Mouse (Mus musculus) ovary, postnatal 36 days (tissue): ENCODE results near the gene Slc39a2.
A peak's percentile ranks its signal among the peaks of the same experiment; 100 is the strongest.
"Not testable (repeated sequence)": the region's sequence is repeated elsewhere in the genome, so short reads cannot be mapped to it uniquely, and the experiment has no call there.

Source experiments
- DNase-seq: peaks from one replicate; pipeline ENCODE4 v3.0.0; 2022; ENCODE audit warnings: low spot score, mixed read lengths

Gene Slc39a2

DNA sequence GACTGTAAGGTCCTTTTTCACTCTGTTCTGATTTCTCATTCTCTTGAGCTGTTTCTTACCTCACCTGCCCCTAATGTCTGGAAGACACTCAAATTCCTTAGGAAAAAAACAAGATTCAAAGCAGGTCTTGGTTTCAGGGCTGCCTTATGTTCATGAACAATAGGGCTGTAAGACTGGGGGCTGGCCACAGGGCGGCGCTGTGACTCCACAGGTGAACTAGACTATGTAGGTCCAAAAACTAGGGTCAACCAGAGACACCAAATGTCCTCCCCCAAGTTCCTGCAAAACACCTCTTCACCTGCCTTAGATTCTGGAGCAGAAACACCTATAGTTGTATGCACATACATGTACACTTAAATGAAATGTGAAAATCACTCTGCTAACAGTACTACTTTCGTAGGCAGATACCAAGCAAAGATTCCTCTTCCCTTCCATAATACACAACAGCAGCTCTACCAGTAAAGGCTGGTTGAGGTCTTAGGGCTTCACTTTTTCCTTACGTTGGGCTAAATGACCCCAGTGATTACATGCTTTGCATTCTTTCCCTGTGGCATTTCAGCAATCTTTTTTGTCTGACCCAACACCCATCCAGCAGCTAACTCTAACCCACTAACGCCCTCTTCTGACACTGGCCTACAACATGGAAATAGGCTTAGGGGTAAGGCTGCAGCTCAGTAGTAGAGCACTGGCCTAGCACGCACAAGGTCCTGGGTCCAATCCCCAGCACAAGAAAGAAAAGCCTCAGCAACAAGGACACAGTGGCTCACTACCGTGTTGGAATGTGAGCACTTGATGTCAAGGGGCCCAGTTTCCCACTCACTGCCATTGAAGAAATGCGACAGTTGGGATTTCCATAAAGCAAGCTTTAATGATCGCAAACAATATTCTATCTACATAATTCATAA, 10.4 kb downstream of the Slc39a2 start:
- peak; percentile 77 for DNase-seq

DNA sequence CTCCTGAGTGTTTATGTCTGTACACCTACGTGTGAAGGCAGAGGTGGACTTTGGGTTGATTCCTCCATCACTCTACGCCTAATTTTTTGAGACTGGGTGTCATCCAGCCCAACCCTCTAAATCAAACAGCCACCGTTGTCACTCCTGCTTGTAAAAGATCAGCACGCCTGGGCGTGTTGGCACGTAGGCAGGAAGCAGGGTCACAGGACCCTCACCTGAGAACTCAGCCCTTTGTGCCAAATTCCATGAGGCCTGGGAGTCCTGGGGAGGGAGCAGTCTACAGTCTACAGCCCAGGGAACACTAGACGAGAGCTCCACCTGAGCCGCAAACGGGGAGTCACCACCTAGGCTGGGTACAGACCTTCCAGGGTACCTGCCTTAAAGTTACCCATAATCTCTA, 11.1 kb downstream of the Slc39a2 start:
- DNase-seq = no peak

DNA sequence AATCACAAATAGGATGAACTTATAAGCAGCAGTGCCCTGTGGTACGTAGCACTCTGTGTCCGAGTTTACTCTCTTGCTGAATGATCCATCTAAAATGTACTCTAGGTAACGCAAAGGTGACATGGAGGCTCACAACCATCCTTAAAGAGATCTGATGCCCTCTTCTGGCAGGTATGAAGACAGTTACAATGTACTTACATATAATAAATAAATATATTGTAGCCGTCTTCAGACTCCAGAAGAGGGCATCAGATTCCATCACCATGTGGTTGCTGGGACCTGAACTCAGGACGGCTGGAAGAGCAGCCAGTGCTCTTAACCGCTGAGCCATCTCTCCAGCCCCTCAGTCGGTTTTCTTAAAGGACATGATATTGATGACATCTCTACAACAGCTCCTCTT, 12.0 kb downstream of the Slc39a2 start:
- no peak for DNase-seq

DNA sequence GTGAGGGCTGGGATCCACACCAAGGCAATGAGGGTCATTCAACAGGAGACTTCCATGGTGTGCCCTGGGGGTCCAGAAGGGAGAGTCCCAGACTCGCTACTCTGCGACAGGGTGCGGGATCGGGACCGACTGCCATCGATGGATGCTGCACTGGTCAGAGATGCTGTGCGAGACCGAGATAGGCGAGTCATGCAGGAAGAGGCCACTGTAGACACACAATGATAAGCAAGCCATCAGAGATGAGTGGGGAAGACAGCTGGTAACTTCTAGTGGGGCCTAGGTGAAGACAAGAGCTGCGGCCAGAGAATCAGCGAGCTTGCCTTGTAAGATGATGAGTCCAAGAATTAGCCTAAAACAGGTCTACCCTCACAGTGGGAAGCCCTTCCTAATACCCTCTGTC, 13.4 kb downstream of the Slc39a2 start:
- no peak for DNase-seq

DNA sequence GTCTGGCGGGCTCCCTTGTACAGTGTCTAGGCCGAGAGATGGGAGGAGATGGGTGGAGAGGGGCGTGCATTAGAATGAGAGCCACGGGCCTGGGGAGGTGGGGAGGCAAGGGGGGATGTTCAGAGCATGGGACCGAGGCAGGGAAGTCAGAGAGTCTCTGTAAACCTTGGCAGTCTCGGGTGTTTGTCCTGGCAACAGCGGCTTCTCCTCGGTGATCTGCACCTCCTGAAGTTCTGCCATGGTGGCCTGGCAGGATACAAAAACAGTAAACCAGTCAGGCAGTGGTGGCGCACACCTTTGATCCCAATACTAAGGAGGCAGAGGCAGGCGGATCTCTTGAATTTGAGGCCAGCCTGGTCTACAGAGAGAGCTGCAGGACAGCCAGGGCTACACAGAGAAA, 18.6 kb downstream of the Slc39a2 start:
- no peak for DNase-seq

DNA sequence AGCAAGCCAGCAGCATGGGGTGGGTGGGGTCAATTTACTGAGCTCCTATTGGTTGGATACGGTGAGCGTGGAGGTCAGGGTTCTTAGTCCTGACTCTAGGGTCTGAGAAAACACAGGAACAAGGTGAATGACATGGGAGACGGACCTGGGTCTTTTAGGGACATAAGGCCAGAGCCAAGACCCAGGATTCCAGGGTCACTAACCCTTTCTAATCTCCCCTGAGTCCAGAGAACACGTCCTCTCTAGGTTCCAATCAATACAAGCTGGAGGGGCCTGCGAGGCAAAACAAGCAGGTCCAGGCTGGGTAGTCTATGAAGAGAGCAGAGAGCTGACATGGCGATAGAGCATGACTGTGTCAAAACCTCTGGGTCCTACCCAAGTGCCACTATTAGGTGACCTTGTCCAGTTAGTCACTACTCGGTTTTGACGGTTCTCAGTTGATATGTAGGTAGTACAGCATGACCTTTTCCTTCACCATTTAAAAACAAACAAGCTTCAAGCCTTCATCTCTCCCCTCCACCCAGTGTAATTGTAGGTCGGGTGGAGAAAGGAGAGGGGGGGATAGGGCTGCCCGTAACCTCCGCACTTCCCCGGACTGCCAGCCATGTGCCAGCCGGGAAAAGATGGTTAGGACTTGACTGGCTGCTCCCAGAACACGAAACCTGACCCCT, 19.8 kb downstream of the Slc39a2 start:
- no peak for DNase-seq

DNA sequence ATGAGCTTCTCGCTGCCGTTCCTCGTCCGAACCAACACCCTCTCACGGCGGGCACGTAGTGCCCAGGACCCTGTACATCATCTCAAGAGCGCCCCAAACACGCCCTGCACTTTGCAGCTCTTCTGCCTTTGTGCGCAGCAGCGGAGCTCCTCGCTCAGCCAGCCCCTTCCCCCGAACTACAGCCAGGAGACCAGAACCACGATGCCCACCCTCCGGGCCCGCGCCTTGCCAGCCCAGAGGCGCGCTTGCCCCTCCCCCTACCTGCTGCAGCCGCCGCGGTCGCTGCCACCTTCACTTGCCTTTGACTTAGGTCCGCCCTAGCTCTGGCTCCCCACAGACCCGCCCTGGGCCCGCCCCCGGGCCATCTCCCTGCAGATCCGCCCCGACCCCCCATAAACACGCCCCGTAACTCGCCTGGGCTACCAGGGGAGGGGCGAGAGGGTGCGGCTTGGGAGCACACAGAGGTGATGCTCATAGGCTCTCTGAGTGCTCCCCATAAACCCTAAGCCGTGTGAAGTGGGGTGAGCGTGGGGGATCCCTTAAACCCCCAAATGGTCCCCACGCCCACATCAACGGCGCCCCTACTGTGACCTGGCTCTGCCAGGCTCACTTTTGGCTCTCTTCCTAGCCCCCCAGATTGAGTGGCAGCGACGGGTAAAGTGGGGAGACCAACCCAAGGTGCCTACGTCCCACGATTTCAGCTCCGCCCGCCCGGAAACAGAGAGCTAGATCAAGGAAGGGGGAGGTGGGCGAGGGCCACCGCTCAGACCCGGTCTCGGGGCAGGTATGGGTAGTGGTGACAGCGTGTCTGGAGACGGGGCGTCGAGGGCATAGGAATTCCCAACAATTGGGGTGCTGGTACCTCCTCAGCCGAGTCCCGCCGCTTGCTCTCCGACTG, 20.6 kb downstream of the Slc39a2 start:
- peak; percentile 85 for DNase-seq

DNA sequence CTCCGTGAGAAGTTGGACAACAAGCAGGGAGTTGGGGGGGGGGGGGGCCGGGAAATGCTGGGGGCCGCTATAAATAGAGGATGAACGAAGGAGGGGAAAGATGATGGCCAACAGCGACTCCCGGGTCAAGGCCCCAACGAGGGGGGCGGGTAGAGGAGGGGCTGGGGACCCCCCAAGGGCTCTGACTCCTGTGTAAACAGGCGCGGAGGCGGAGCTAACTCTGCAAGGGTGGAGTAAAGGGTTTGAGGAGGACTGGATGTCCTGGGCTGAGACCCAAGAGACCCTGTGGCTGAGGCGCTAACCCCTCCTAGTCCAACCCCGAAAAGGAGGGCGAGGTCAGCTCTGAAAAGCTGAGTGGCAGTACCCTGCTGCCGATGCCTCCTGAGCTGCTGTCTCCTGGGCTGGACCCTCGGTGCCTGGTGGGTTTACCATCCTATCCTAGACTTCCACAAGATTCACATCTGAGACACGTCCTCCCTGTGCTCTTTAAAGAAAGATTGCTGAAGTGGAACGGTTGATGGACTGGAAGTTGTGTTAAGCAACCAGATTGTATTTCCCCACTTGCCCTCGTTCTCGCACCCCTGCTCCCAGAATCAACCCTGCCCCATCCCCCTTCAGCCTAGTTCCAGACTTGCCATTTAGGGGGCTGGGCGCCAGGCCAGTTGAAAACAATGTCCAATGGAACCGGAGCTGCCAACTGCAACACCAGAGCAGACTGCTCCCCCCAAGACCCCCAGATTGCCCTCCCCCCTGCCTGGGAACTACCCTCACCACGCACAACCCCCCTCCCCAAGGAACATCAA, 21.5 kb downstream of the Slc39a2 start, which contains the start of gene Ndrg2:
Gene Ndrg2, minus strand, starts transcription at position 199 of the 803 bp plus-strand sequence.
- peak; percentile 79 for DNase-seq

DNA sequence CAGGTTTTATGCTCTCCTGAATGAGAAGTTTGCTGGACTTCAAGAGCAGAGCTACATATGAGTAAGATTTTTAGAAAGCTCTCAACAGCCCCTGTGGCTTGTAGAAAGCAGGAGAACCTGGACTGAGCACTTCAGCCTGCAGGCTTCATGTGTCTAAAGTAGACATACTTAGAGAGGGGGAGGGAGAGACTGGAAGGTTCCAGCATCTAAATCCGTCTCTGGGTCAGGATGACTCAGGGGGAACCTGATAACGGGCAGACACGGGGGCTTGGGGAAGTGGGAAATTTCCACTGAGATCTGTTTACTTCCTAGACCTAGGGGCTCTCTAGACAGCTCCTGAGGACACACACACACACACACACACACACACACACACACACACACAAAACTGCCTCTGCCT, 22.3 kb downstream of the Slc39a2 start:
- no peak for DNase-seq

DNA sequence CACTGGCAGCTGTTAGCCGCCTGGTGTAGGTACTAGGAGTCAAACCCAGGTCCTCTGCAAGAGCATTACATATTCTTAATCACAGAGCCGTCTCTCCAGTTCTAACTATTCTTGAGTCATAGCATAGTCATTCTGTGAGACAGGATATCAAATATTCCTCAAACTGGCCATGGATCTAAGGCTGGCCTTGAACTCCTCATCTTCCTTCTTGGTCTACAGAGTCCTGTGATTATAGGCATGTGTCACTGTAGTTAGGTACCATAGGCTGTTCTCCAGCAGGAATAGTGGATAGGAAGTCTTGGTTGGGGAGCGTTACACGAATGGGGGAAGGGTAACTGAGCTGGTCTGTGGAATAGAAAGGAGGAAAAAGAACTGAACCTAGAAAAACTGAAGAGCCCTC, 23.9 kb downstream of the Slc39a2 start:
- DNase-seq = no peak

DNA sequence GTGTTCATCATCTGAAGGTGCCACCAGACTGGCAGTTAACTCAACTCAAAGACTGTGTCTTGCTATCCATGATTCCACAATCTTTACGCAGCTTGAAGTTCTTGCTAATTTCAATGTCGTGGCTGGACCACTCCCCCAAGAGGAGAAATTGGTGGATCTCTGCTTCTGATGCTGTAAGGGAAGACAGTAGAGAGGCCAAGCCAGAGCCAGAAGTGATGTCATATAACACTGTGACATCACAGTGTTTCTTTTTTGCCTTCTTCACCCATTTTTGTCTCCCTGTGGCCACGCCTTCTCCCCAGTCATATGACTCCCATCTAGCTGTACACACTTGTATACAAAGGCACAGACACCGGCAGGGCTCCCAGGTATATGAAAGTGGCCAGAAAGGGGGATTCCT, 25.4 kb downstream of the Slc39a2 start, which contains the start of gene Tppp2:
Gene Tppp2, plus strand, starts transcription at position 301 of the 400 bp plus-strand sequence.
- DNase-seq = no peak

DNA sequence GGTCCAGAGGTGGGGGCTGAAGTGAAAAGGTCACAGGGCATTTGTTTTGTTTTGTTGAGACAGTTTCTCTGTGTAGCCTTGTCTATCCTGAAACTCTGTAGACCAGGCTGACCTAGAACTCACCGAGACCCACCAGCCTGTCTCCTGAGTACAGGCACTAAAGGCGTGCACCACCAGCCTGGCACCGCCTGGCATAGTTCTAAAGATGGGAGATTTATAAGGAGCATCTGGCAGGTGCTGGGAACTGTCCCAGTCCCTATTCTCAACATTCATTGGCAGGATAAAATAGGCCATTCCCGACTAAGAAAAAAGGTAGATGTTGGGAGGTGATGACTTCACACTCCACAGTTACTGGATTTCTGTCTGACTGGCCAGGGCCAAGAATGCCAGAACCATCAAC, 26.3 kb downstream of the Slc39a2 start:
- no peak for DNase-seq

DNA sequence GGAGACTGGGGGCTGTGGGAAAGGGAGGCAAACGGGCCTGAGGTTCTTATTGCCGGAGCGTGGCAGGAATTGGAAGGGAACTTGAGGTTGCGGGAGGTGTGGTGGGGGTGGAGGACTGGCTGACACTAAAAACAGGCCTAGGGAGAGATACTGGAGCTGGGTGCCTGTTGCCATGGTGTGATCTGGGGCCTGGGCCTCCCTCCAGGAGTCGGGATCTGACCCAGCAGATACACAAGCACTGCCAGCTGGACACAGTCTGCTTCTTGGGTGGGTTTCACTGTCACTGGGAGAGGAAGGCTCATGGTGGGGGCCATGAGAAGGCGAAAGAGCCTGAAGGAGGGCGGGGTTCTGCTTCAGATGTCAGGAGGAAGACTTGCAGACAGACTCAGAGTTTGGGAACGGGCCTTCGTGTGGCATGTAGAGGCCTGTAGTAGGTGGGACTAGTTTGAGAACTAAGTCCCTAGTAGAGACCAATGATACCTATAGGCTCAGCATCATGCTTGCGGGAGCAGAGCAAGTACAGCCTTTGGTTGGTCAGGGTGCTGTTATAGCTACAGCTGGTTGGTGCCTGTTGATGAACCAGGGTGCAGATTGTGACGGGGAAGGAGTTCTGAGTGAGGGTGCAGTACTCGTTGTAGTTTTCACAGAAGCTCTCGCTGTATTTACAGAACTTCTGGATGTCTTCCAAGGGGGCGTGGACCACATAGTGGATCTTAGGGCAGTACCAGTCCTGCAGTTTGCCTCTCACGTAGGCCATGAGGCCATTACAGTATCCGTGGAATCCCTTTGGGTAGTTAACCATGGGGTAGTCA, 29.3 kb downstream of the Slc39a2 start:
- peak; percentile 50 for DNase-seq

DNA sequence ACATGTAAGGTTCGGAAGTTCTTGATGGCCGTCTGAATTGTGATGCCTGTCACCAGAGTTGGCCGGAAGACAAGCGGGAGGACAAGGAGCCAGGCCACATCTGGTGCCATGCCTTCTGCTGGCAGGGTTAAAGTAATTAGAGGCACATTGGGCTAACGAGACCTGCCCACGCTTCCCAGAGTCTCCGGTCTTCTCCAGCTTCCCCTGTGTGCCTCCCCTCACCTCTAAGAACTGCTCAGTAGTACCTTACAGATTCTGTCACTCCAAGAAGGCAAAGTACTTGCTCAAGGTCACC, 29.8 kb downstream of the Slc39a2 start, which contains the start of gene Rnase13:
Gene Rnase13, minus strand, starts transcription at position 203 of the 295 bp plus-strand sequence.
- no peak for DNase-seq

DNA sequence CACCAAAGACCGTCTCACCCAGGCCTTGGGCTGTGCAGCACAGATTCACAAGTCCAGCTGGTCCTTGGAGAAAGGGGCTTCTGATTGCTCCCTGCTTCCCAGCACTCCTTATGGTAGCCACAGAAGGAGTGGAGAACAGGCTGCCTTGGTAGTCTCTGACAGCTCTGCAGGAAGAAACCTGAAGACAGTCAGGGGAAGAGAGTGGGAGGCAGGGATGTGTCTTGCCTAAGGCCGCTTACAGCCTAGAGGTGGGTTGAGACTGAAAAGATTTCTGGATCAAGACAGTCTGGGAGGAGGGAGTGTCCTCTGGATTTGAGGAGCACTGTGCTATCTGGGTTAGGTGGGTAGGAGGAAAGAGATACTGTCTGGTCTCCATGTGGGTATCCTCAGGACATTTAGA, 30.2 kb downstream of the Slc39a2 start:
- DNase-seq = no peak

DNA sequence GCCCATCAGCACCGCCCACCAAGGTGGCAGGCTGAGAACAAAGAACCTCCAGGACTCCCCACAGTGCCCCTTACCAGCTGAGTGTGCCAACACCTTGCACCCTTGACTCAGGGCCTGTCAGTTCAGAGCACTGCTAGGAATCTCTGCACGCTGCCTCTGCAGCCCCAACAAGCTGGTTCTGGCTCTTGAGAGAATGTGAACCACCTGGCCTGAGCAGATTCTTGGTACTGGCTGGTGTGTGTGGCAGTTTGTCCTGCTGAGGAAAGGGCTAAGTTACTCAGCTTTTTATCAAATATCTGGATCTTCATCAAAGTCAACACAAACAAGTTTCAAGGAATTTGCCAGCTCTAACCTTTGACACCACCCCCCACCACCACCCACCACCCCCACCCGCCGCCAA, 30.8 kb downstream of the Slc39a2 start:
- no peak for DNase-seq

DNA sequence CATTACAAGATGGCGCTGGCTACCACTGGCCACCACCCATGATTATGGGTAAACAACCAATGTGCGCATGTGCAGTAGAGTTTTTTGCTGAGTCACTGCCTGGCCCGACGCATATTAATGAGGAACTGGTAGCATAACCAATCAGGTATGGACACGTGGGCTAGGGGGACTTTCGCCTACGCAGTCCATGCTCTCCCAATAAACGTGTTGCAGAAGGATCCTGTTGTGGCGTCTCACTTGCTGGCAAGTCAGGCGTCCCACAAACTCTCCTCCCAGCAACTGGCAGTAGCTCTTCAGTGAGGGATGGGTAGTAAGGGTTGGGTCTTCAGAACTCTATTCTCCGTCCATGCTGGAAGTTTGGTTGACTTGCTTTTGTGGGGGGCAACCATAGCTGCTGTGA, 34.2 kb downstream of the Slc39a2 start:
- not testable (repeated sequence) for DNase-seq

DNA sequence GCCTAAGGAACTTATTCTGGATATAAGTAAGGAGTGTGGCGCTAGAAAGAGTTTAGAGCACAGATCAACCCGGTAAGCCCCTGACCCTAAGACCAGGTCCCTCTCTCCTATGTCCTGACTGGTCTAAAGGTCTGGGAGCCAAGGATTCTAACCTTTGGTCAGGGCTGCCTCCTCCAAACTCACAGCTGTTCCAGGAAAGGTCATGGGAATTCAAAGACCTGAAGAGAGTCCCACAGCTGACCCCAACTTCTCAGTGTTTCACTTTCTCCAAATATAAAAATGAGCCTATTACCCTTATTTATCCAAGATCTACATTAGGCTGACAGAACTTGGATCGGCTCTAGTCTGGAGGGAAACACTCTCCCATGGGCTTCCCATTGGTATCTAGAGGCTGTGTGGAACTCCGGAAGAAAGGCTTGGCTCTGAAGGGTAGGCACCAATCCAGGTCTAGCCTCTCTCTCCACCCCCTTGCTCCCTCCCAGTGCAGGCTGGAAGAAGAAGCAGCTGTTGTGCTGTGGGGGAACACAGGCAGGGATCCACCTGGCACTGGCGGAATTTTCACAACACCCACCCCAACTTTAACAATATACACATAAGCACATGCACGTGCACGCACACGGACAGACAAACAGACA, 36.7 kb downstream of the Slc39a2 start:
- peak; percentile 46 for DNase-seq

DNA sequence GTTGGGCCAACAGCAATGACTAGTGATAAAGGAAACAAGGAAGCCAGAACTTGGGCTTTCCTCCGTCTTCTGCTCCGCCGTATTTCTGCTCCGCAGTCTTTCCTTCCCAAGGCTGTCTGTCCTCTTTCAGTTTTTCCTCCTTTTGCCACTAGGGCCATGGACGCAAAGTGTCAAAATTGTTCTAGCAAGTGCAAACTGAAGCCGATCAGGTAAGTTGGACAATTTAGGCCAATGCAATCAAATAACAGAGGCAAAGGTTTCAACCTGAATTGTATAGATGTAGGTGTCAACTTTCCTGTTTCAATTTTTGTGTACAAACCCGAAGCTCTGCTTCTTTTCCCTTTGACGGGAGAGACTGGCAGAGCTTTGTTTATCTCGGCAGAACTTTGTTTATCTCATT, 37.3 kb downstream of the Slc39a2 start:
- no peak for DNase-seq

DNA sequence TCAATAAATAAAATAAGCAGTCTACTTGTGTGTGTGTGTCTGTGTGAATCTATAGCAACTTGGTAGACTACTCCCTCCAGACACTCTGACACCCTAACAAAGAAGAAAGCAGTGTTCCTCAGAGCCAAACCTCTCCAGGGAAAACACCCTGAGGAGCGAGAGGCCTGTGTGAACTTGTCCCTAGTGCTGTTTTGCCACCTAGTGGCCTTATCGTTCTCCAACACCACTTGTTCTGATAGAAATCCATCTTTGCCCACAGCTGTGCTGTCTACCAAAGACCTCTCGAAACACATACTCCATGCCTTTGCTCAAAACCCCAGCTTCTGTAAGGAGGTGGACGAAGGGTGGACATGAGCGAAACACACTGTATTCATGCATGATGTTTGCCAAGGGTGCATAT, 38.1 kb downstream of the Slc39a2 start:
- peak; percentile 45 for DNase-seq
